Mouse (Mus musculus) megakaryocyte, embryonic 14.5 days (primary cell): ENCODE results near the gene Fars2. TPM values are rescaled to one million over a fixed set of nuclear protein-coding genes. Genes with fewer than 3 reads are reported as not detected.

ENCODE experiments used
- H3K27me3 ChIP-seq: replicated peaks from 2 replicates; pipeline ENCODE3; 2012; ENCODE audit warnings: inconsistent platforms
- H3K36me3 ChIP-seq: replicated peaks from 2 replicates; pipeline ENCODE3; 2012; ENCODE audit warnings: low read length, inconsistent platforms, mixed read lengths
- H3K4me1 ChIP-seq: 2 replicates; pipeline ENCODE4 v1.6.1; 2012; ENCODE audit warnings: inconsistent platforms
- H3K4me3 ChIP-seq: replicated peaks from 2 replicates; pipeline ENCODE3; 2012; ENCODE audit warnings: moderate library complexity, mild to moderate bottlenecking, inconsistent platforms
- H3K9me3 ChIP-seq: 2 replicates; pipeline ENCODE4 v1.6.1; 2012; ENCODE audit warnings: inconsistent platforms
- FLI1 ChIP-seq: IDR thresholded peaks from 2 replicates; pipeline ENCODE4 v1.6.1; 2012; ENCODE audit warnings: low read length, inconsistent platforms, mixed read lengths
- GATA1 ChIP-seq: IDR thresholded peaks from 3 replicates; pipeline ENCODE4 v1.6.1; 2012; ENCODE audit warnings: mixed read lengths, low read length, inconsistent platforms, borderline replicate concordance
- polyA plus RNA-seq: library from polyadenylated mRNA; stranded (reverse); fragments of >175 nt; gene quantifications from 2 replicates; pipeline ENCODE4 v1.2.3, GENCODE M21; 2012; ENCODE audit warnings: low replicate concordance; ENCODE audit not compliant: insufficient read depth

Gene Fars2
- polyA plus RNA-seq, 1 experiment: 34.4 TPM

DNA sequence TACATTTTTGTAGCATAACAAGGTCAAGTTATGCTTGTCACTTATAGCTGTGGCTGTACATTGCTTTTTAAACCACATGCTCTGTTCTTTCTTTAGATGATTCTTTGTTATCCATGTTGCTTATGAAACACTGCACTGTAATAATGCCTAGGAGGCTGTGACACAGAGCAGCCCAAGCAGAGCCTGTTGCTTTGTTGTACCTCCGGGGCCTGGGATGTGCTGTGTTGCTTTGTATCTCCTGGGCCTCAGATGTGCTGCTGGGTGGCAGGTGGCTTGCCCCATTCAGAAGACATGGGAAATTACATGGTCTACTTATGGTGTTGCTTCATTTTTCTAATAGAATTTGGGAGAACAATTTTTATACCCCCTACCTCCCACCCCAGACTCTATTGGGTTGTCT is 166.9 kb downstream of the Fars2 start:
- TF ChIP-seq FLI1: no peak
- TF ChIP-seq GATA1: no peak
- H3K27me3 ChIP-seq: no peaks in the 10 kb centered on the region
- no peaks in the 10 kb centered on the region for H3K36me3 ChIP-seq
- H3K9me3 ChIP-seq: no peaks in the 10 kb centered on the region
- no peak overlapping the region for H3K4me3 ChIP-seq
- peaks cover 12% of the 10 kb centered on the region for H3K4me1 ChIP-seq

DNA sequence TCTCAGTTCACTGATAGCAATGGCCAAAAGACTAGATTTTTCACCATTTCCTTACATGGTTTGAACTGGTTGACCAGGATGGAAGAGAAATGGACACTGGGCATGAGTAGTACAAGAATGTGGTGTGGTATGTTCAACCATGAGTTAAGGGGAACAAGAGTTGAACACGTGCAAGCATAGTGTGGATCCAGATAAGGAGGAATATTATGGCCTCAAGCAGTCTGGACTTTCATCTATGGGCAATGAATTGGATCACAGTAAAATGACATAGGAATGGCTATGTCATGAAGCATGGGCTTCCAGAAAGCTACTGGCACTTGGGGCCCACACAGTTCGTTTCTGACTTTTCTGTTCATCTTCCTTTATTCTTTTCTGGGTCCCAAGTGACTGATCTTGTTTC is 168.0 kb downstream of the Fars2 start:
- Histone ChIP-seq H3K27me3 (no peaks in the 10 kb centered on the region), H3K9me3 (no peaks in the 10 kb centered on the region), H3K4me3 (no peak overlapping the region), H3K4me1 (peaks cover 12% of the 10 kb centered on the region), H3K36me3 (no peaks in the 10 kb centered on the region)
- TF ChIP-seq FLI1 (no peak), GATA1 (no peak)

DNA sequence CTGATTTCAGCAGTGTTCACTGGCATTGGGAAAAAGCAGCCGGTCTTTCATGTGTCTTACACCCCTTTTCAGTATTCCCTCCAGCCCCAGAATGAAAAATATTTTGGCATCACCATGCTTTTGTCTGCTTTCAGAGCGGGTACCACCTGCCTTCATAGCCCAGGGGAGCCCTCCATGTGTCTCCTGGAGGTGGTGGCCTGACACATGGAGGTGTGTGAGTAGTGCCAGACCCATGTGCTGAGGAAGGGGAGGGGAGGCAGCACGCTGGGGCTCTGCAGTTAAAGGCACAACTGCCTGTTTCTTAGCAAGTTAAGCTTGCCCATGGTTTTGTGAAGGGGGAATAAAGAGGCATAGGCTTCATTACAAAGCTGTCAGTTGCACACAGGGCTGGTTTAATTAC is 176.3 kb downstream of the Fars2 start:
- Histone ChIP-seq H3K36me3 (no peaks in the 10 kb centered on the region), H3K4me3 (no peak overlapping the region), H3K4me1 (peaks cover 3% of the 10 kb centered on the region; the same call in 1 of the 2 replicates), H3K27me3 (no peaks in the 10 kb centered on the region), H3K9me3 (no peaks in the 10 kb centered on the region)
- TF ChIP-seq GATA1 (no peak), FLI1 (no peak)

DNA sequence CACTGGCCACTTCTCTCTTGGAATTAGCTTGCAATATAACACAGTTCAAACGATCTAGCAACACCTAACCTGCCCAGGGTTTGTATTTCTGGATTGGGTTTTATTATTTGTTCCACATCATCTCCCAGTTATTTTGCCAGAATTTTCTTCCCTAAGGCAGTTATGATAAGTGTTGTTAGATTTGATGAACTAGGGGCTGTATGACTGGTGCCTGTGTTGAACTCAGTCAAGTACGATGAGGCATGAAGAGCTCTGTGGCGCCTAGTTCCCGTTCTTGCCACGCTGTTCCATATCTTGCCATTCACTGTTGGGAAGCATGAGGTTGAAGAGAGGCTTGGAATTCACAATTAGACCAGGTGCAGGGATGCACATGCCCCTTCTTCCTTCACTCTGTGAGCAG is 177.3 kb downstream of the Fars2 start:
- TF ChIP-seq GATA1 (no peak), FLI1 (no peak)
- Histone ChIP-seq H3K4me1 (peaks cover 3% of the 10 kb centered on the region; the same call in 1 of the 2 replicates), H3K4me3 (no peak overlapping the region), H3K36me3 (no peaks in the 10 kb centered on the region), H3K27me3 (no peaks in the 10 kb centered on the region), H3K9me3 (no peaks in the 10 kb centered on the region)

DNA sequence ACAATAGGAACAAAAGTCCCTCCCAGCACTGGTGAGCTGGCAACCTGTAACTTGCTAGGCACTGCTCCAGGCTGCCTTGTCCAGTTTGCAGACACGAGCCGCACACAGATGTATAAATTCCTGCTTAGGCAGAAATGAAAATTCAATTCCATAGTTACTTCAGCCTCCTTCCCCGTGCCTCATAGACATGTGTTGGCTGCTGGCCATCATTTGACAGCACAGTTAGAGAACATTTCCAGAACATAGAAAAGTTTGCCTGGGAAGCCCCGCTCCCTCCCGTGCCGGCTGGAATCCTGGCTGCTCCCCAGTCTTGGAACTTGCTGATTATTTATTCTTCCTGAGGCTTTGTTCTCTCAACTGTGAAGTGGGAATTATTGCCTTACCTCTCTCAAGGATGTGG is 178.6 kb downstream of the Fars2 start:
- no peak for TF ChIP-seq GATA1
- TF ChIP-seq FLI1: no peak
- Histone ChIP-seq H3K4me1 (peaks cover 3% of the 10 kb centered on the region; the same call in 1 of the 2 replicates), H3K9me3 (no peaks in the 10 kb centered on the region), H3K27me3 (no peaks in the 10 kb centered on the region), H3K36me3 (no peaks in the 10 kb centered on the region), H3K4me3 (no peak overlapping the region)

DNA sequence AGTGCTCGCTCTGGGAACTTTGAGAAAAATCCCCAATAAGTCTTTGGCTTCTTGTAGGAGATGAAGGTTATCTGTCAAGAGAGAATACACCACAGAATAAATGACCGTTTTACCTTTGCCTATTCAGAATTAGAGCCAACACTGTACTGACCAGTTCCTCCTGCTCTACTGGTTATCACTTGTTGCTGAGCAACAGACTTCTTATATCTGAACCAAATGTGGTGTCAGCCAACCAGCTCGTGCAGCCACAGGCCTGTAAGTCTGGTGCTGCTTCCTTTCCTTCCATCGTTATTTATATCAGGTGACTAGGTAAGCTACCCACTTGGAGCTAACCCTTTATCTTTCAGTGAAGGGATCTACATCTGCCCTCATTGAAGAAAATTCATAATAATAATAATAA is 179.4 kb downstream of the Fars2 start:
- H3K27me3 ChIP-seq: no peaks in the 10 kb centered on the region
- H3K4me3 ChIP-seq: no peak overlapping the region
- TF ChIP-seq FLI1 (no peak), GATA1 (no peak)
- peaks cover 3% of the 10 kb centered on the region; the same call in 1 of the 2 replicates for H3K4me1 ChIP-seq
- no peaks in the 10 kb centered on the region for H3K36me3 ChIP-seq
- no peaks in the 10 kb centered on the region for H3K9me3 ChIP-seq

DNA sequence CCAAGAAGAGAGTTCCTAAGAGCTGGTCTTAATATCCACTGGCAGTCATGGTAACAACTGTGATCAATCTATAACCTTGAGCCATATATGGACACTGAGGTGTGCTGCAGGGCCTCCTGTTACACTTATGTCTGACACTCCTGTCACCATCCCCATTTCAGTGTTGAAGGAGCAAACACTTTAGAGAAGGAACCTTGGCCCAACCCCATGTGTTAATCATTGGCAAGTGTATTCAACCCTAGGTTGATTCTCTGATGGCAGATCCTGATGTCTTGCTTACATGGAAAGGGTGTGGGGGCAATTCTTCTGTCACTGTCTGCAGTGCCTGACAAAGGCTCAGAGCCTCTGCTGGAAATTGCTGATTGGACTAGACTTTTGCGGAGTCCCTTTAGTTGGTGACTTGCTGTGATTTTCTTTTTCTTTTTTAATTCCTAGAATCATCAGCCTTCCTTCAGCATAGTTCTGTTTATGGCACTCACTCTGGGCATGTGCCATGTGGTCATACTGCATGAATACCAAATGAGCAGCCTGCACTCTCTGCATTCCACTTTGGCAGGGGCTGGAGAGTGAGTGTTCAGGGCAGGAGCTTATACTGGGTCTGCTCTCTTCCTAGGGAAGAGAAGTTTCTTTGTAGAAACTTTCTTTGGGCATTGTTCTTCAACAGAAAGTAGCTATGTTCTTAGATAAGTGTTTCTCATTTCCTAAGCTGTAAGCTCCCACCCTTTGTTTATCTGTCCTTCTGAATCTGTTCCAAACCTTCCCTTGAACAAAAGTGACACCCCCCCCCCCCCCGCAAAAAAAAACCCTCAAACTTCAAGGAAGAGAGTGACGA is 181.0 kb downstream of the Fars2 start:
- Histone ChIP-seq H3K4me1 (peaks cover 3% of the 10 kb centered on the region; the same call in 1 of the 2 replicates), H3K9me3 (no peaks in the 10 kb centered on the region), H3K27me3 (no peaks in the 10 kb centered on the region), H3K4me3 (no peak overlapping the region), H3K36me3 (no peaks in the 10 kb centered on the region)
- TF ChIP-seq GATA1 (no peak), FLI1 (no peak)

DNA sequence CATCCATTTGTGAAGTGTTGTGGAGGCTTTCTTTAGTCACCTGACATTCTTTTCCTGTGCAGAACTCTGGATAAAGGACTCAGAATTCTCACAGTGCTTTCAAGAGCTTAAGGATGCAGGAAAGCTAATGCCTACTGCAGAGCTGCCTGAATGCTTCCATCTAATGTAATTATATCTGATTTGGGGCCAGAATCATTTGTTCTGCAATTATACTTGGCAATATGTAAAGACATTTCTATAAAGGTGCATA is 181.5 kb downstream of the Fars2 start:
- no peak for TF ChIP-seq GATA1
- TF ChIP-seq FLI1: no peak
- Histone ChIP-seq H3K36me3 (no peaks in the 10 kb centered on the region), H3K9me3 (no peaks in the 10 kb centered on the region), H3K27me3 (no peaks in the 10 kb centered on the region), H3K4me1 (peaks cover 3% of the 10 kb centered on the region; the same call in 1 of the 2 replicates), H3K4me3 (no peak overlapping the region)

DNA sequence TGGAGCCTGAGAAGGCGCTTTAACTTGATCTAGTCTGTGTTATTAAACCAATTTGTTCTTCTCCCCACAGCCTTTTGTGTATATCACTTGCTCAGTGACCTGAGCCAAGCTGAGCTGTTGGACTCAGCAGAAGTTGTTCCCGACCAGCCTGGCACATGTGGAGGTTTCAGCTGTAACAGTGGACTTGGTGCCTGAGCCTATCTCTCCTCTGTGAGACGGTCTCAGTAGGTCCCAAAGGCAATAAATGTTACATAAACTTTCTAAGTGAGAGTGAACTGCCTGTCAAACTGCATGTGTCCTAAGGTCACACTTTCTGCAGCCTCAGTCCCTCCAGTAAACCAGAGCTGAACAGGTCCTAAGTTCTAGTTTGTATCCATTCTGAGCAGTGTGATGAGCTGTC is 185.6 kb downstream of the Fars2 start:
- no peaks in the 10 kb centered on the region for H3K4me1 ChIP-seq
- H3K9me3 ChIP-seq: no peaks in the 10 kb centered on the region
- TF ChIP-seq GATA1 (no peak), FLI1 (no peak)
- no peaks in the 10 kb centered on the region for H3K36me3 ChIP-seq
- no peak overlapping the region for H3K4me3 ChIP-seq
- no peaks in the 10 kb centered on the region for H3K27me3 ChIP-seq

DNA sequence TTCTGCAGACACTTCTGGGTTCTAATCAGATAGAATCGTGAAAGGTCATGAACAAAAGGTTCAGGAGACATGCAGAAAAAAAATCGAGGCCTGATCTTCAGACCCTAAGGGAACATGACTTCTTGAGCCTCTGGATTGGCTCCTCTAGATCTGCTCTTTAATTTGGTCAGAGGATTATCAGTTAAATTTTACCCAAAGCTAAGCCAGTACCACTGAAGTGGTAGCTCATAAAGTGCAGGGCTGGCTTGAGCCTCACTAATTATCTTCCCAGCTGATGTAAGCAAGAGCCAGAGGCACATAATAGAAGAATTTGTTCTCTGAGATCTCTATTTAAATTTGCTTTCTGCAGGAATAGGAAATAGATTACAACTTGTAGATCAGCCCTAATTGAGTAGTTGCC is 188.1 kb downstream of the Fars2 start:
- H3K36me3 ChIP-seq: no peaks in the 10 kb centered on the region
- H3K4me1 ChIP-seq: 0 out of 2 replicates have a peak, but pooled peaks cover under 1% of the 10 kb centered on the region

More for the DNA sequence above, 188.1 kb downstream of the Fars2 start:
- Histone ChIP-seq H3K27me3 (no peaks in the 10 kb centered on the region), H3K9me3 (no peaks in the 10 kb centered on the region), H3K4me3 (no peak overlapping the region)
- TF ChIP-seq GATA1 (no peak), FLI1 (no peak)
